Mouse (Mus musculus) monocyte, adult 59 days (primary cell): Measurements from ENCODE around the gene Tubd1. TPM values are rescaled to one million over a fixed set of nuclear protein-coding genes. Genes with fewer than 3 reads are reported as not detected.

ENCODE experiments used
- total RNA-seq, 2 experiments: library from RNA; stranded (reverse); gene quantifications; one replicate each; pipeline ENCODE4 v1.2.4; 2023

The Tubd1 gene
- 1 to 10 TPM; 3.2 to 4.0 TPM for total RNA-seq

DNA sequence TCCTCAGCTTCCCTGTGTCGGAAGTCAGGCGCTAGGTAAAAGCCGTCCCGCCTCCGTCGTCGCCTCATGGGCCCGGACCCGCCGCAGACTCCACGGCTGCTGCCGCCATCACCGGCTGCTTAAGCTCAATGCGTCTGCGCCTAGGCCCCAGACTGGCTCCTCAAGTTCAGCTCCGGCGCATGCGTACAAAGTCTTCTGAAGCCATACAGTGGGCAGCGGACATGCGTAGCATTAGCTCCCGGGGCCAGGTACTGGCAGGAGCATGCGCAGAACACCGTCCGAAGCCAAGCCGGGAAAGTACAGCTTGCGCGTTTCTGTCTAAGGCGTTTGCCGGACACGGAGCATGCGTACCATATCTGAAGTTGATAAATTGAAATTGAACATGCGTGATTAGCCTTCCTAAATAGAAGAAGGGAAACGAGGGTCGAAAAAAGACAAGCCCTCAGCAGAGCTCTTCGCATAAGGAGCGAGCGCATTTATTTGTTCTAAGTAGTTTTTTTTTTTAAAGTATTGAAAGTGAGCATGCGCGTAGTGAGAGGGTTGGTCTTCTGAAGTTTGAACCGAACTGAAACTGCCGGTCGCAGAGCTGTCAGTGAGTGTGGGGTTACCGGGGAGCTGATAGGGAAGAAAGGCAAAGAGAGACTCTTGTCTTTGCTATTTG, at the start of gene Tubd1, which contains the start of gene Rps6kb1:
Tubd1 (plus strand) TSS at position 353 of the 661 bp plus-strand sequence.
Rps6kb1 (minus strand) TSS at position 167 of the 661 bp plus-strand sequence.

Other genes with a start within 250 kb of the Tubd1 start
- 10 to 100 TPM; 62.9 to 73.1 TPM for gene Med13, start 187.4 kb upstream of the Tubd1 start, total RNA-seq
- gene Rnft1, start 60.3 kb upstream of the Tubd1 start, total RNA-seq: 10 to 100 TPM; 57.6 to 70.7 TPM
- gene Rps6kb1, start 186 bp upstream of the Tubd1 start, total RNA-seq: 10 to 100 TPM; 35.7 to 41.4 TPM
- gene Vmp1, start 138.8 kb downstream of the Tubd1 start, total RNA-seq: 100 to 1,000 TPM; 168 to 184 TPM
- 1 to 10 TPM; 3.2 to 4.0 TPM for gene Ptrh2, start 139.0 kb downstream of the Tubd1 start, total RNA-seq
- 100 to 1,000 TPM; 229 to 271 TPM for gene Cltc, start 212.6 kb downstream of the Tubd1 start, total RNA-seq